Mouse (Mus musculus) kidney, postnatal 10 days (tissue): Measurements from ENCODE around the gene Gzmm.

Source experiments
- DNase-seq: peaks from one replicate; pipeline ENCODE4 v3.0.0; 2021; ENCODE audit warnings: mixed read lengths

Gene Gzmm

GRCm38 (mm10) chr10:79704065-79704969 is 15.5 kb downstream of the Gzmm start, which contains the start of gene Bsg:
Bsg (plus strand) TSS chr10:79704491.
- peak; percentile 100 for DNase-seq

GRCm38 (mm10) chr10:79704970-79705360 is 16.1 kb downstream of the Gzmm start:
- no peak for DNase-seq

- DNase-seq = no peak
Measured at GRCm38 (mm10) chr10:79705951-79706350, 17.1 kb downstream of the Gzmm start.

GRCm38 (mm10) chr10:79706406-79707094 is 17.7 kb downstream of the Gzmm start:
- DNase-seq = no peak

- no peak for DNase-seq
Measured at GRCm38 (mm10) chr10:79707162-79707561, 18.3 kb downstream of the Gzmm start.

- DNase-seq = no peak
Measured at GRCm38 (mm10) chr10:79707759-79708158, 18.9 kb downstream of the Gzmm start.

DNA sequence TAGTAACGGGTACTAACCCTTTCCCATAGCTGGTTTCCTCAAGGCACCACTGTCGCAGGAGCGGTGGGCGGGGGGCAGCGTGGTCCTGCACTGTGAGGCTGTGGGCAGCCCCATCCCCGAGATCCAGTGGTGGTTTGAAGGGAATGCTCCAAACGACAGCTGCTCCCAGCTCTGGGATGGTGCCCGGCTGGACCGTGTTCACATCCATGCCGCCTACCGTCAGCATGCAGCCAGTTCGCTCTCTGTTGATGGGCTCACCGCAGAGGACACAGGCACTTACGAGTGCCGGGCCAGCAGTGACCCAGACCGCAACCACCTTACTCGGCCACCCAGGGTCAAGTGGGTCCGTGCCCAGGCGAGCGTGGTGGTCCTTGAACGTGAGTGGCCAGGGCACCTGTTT is 19.8 kb downstream of the Gzmm start:
- DNase-seq = no peak

GRCm38 (mm10) chr10:79709307-79709706 is 20.5 kb downstream of the Gzmm start:
- no peak for DNase-seq

DNA sequence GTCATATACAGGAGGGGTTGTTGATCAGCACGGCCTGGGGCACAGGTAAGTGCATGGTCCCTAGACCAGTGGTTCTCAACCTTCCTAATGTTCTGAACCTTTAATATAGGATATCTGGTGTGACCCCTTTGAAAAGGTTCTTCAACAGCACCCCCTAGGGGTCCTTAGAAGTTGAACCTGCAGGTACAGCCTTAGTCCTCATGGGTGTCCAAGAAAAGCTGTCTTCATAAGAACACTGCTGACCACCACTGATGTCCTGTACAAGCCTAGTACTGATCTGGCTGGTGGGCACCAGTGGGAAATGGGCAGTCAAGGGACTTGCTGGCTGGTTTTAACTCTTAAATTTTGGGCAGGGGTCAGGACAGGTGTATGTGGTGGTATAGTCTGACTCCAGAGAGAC is 23.2 kb downstream of the Gzmm start:
- DNase-seq = no peak

- peak; percentile 89 for DNase-seq
Measured at GRCm38 (mm10) chr10:79712499-79713126, 23.8 kb downstream of the Gzmm start.

- no peak for DNase-seq
Measured at GRCm38 (mm10) chr10:79713163-79713562, 24.3 kb downstream of the Gzmm start.

- DNase-seq = no peak
Measured at GRCm38 (mm10) chr10:79714996-79715395, 26.2 kb downstream of the Gzmm start.

- no peak for DNase-seq
Measured at GRCm38 (mm10) chr10:79716254-79716987, 27.6 kb downstream of the Gzmm start, which contains the start of gene Hcn2. Hcn2 (plus strand) TSS chr10:79716634.

DNA sequence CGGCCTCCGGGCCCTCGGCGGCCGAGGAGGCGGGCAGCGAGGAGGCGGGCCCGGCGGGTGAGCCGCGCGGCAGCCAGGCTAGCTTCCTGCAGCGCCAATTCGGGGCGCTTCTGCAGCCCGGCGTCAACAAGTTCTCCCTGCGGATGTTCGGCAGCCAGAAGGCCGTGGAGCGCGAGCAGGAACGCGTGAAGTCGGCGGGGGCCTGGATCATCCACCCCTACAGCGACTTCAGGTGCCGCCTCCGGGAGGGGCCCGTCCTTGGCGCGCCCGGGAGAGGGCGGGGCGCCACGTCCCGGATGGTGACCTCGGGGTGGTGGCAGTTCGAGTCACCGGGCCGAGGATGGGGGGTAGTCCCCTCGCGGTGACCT is 28.2 kb downstream of the Gzmm start:
- DNase-seq = peak; percentile 41

DNA sequence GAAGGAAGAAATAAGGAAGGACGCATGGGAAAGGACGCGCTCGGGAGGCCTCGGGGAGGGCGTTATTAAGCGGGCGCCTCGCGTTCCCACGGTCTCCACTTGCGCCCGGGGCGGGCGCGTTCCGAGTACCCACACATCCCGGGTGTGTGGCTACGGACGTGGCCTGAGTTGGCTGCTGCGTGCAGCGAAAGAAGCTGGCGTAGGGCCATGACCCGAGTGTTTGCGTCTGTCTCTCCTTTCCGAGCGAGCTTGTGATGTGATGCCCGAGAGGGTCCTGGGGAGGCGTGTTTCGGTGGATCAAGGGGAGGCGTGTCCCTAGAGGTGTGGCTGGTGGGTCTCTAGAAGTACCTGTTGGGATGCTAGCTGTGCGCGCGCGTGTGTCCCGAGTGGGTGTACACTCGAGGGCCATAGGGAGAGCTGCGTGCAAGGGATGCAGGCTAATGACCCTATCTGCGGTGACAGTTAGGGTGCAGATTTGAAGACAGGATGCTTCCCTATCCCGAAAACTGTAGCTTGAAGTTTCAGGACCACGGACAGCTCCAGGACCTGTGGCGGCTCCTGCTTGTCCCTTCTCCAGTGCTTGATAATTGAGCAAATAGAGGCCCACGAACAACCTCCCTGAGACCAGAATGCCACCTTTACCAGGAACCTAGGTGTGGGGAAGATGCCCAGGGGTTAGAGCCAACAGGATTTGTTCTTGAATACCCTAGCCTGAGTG is 29.0 kb downstream of the Gzmm start:
- peak; percentile 91 for DNase-seq

- DNase-seq = no peak
Measured at GRCm38 (mm10) chr10:79721089-79721488, 32.3 kb downstream of the Gzmm start.

GRCm38 (mm10) chr10:79723047-79723446 is 34.2 kb downstream of the Gzmm start:
- no peak for DNase-seq

- DNase-seq = no peak
Measured at GRCm38 (mm10) chr10:79723692-79724091, 34.9 kb downstream of the Gzmm start.

- DNase-seq = peak; percentile 71
Measured at GRCm38 (mm10) chr10:79726090-79726489, 37.3 kb downstream of the Gzmm start.

DNA sequence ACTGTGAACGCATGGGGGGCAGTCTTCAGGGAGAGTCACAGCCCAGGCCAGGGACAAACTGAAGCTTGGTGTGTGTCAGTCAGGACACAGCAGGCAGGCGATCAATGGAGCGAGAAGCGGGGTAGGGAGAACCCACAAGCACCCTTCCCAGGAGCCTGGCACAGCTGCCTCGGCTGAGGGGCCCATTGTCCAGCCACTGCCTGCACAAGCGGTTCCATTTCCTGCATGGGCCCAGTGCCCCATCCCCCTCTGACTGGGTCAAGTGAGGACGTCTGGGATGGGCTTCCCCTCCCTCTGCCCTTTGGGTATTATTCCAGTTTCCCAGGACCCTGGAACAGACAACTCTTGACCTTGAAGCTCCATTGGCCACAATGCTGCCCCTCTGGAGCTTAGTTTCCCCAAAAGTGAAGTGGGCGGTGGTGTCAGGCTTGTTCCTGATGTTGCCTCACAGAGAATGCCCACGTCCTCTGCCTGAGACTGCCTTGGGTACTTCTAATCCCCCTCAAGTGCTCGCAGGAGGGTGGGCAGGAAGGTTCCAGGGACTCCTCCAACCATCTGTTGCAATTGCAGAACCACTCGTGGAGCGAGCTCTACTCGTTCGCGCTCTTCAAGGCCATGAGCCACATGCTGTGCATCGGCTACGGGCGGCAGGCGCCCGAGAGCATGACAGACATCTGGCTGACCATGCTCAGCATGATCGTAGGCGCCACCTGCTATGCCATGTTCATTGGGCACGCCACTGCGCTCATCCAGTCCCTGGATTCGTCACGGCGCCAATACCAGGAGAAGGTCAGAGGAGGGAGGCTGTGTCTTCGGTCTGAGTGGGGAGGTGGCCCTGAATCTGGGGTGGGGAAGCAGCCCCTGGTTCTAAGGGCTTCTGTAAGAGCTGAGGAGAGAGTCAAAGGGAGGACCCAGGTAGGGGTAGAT is 39.8 kb downstream of the Gzmm start:
- no peak for DNase-seq
